Mouse (Mus musculus): ENCODE measurements around the gene Tent5b.

DNA sequence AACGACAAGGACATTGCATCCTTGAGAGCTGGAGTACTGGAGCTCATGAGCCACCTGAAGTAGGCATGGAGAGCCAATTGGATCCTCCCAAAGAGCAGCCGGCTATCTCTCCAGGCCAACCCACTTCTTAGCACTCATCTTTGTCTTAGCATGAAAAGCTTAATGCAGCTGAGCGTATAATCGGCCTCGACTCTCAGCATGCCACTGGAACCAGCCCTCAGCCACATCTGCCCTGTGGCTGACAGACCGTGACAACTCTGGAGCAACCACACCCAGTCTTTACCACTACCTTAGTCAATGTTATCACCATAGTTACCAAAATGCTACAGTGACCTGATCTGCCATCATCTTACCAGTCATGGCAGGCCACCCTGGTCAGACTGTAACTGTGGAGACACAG, 48.4 kb upstream of the Tent5b start:
- no peak for TF ChIP-seq CTCF (IDR thresholded peaks at IDR 0.05; ENCODE audit: control insufficient read depth, insufficient read depth, insufficient replicate concordance, low read depth, low read length)
- TF ChIP-seq POLR2A (IDR thresholded peaks at IDR 0.05; ENCODE audit: control insufficient read depth, low read depth, low read length): peak; percentile 82; the same call in 1 of the 2 replicates

Data from testis, adult 2 months (tissue).